Mouse (Mus musculus) embryonic fibroblast, embryonic 13.5 days (primary cell): ENCODE results near the gene Hbb-bh1. TPM values are rescaled to one million over a fixed set of nuclear protein-coding genes. Genes with fewer than 3 reads are reported as not detected.
"Not testable (repeated sequence)": the region's sequence is repeated elsewhere in the genome, so short reads cannot be mapped to it uniquely, and the experiment has no call there.

Source experiments
- H3K27ac ChIP-seq: 2 replicates; pipeline ENCODE4 v1.5.1; 2012; ENCODE audit warnings: low read length, control low read depth, inconsistent platforms; ENCODE audit not compliant: insufficient read depth
- H3K4me1 ChIP-seq: 2 replicates; pipeline ENCODE4 v1.6.1; 2011; ENCODE audit warnings: low read length; ENCODE audit not compliant: control insufficient read depth, insufficient read depth
- H3K4me3 ChIP-seq: 2 replicates; pipeline ENCODE4 v1.5.1; 2011; ENCODE audit warnings: mild to moderate bottlenecking, control low read depth, low read length; ENCODE audit not compliant: insufficient read depth
- CTCF ChIP-seq: IDR thresholded peaks from 2 replicates; pipeline ENCODE4 v1.5.1; 2011; ENCODE audit warnings: mild to moderate bottlenecking, control low read depth, low read length, moderate library complexity, borderline replicate concordance; ENCODE audit not compliant: insufficient read depth
- POLR2A ChIP-seq: IDR thresholded peaks from 2 replicates; pipeline ENCODE4 v1.6.1; 2011; ENCODE audit warnings: low read depth, mild to moderate bottlenecking, control low read depth, low read length, moderate library complexity
- polyA plus RNA-seq: library from polyadenylated mRNA; stranded (reverse); fragments of >200 nt; gene quantifications from 2 replicates; pipeline ENCODE4 v1.2.4, GENCODE M21; 2011; ENCODE audit warnings: low read depth; ENCODE audit not compliant: missing spikeins, insufficient read length

The Hbb-bh1 gene
- polyA plus RNA-seq, 1 experiment: not detected

DNA sequence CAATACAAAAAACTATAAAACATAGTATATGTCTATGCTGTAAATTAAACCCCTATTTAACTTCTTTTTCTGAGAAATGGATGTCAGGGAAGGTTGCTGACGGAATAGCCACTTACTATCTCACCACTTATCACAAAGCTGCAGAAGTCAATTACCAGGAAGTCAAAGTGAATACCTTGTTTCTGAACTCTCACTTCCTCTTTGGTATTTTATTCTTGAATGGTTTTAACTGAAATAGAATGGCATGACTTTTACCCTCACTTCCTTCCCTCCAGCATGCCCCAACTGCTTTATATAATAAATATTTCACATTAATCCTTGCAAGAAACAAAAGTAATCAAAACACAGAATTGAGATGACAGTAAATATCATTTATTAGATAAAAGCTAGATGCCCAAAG is 30.8 kb downstream of the Hbb-bh1 start:
- Histone ChIP-seq H3K4me1 (no peaks in the 10 kb centered on the region), H3K4me3 (no peak overlapping the region), H3K27ac (no peak overlapping the region)
- TF ChIP-seq POLR2A (no peak), CTCF (no peak)

DNA sequence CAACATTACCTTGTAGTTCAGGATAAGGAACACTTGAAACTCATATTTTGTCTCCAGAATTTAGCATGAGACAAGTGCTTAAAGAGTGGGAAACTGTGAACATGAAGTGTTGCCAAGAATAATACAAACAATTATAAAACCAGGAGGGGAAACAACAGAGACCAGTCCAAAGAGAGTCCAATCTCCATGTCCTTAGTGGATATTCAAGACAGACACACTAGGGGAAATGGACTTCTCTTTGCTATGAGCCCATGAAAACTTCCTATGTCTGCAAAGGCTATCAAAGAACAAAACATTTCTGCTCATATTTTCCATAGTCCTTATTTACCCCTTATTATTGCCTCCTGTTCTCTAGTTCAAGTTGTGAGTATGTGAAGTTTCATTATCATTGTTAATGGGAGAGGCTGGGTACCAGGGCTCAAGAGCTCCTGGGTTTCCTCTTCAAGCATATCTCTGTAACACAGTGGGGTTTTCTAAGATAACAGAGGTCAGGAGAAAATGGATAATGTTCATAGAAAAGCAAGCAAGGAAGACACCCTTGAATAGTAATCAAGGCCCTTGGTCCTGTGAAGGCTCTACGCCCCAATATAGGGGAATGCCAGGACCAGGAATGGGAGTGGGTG is 31.6 kb downstream of the Hbb-bh1 start:
- H3K4me3 ChIP-seq: no peak overlapping the region

DNA sequence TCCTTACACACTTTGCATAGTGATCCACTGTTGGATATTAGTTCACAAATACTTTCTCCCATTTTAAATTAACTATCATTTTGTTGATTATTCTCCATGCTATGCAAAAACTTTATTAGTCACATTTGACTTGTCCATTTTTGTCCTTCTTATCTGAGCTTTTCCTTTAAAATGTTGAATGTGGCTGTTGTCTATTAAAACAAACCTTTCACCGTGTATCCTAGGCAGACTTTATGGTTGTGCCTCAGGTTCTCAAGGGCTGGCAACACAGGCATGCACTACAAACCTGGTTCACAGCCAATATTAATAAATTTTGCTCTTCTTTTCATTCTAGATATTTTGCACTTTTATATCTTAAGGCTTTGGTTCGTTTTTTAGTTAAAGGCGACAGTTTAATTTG is 32.2 kb downstream of the Hbb-bh1 start:
- H3K4me3 ChIP-seq: no peak overlapping the region
- TF ChIP-seq CTCF: no peak
- TF ChIP-seq POLR2A: no peak
- no peaks in the 10 kb centered on the region for H3K4me1 ChIP-seq
- H3K27ac ChIP-seq: no peak overlapping the region

More for the DNA sequence above, 31.6 kb downstream of the Hbb-bh1 start:
- H3K27ac ChIP-seq: no peak overlapping the region
- no peaks in the 10 kb centered on the region for H3K4me1 ChIP-seq
- TF ChIP-seq CTCF: no peak
- no peak for TF ChIP-seq POLR2A

DNA sequence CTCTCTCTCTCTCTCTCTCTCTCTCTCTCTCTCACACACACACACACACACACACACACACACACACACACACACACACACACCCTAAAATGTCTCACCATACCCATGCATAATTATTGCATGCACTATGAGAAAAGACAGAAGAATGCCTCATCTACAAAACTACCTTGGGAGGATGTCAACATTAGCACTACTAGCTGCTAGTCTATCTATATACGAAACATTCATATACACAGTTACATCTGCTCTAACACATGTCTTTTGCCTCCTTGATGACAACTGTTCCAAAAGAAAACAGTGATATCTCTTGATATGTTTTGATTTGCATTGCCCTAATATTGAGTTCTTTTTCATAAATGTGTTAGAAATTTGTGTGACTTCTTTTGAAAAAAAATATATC is 32.7 kb downstream of the Hbb-bh1 start:
- Histone ChIP-seq H3K4me1 (no peaks in the 10 kb centered on the region), H3K27ac (no peak overlapping the region), H3K4me3 (no peak overlapping the region)
- TF ChIP-seq CTCF: no peak
- TF ChIP-seq POLR2A: no peak

DNA sequence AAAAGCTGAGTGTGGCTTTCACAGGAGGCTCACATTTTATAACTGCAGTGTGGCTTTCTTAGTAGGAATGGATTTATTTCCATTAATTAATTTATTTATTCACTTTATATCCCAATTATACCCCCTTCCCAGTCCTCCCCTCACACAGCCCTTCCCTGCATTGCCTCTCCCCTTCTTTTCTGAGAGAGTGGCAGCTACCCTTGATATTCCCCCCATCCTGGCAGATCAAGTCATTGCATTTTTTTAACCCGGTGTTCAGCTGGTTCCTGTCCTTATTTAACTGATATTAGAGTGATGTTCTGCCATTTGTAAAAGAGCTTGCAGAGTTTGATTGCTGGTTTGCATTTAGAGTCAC is 33.2 kb downstream of the Hbb-bh1 start:
- TF ChIP-seq POLR2A: no peak
- TF ChIP-seq CTCF: no peak
- H3K4me3 ChIP-seq: no peak overlapping the region

DNA sequence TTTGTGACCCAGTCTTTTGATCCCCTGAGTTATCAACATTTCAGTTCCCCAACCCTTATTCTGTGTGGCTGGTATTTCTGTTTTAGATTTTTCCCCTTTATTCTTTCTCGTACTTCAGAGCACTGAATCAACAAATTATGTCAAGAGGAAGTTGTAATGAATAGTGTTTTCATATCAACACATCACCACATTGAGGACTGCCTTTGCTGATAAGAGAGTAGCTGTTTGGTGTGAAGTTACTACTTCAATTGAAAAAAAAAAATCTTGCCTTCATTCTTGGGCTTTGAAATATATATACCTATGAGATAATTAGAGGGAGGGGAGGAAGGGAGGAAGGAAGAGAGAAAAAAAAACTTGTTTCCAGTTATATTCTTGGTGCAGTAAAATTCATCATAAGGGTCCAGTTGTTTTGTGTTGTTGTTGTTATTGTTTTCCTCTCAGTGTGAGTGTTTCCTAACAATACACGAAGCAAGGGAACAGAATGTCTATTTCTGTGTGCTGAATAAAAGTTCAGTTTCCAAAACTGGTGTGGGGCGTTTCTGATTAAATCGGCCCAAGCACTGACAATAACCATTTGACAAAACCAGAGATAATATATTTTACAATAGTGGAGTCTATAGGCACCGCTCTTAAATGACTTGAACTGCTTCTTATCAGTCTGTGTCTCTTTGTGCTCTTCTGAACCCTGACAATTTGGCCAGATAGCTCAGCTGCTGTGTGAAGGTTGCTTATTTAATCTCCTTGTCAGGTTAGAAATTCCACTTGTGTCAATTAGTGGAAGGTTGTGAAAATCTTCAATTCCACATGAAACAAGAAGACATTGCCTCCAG is 33.8 kb downstream of the Hbb-bh1 start:
- no peak overlapping the region for H3K27ac ChIP-seq
- H3K4me1 ChIP-seq: no peaks in the 10 kb centered on the region
- TF ChIP-seq POLR2A (no peak), CTCF (no peak)
- no peak overlapping the region for H3K4me3 ChIP-seq

More for the DNA sequence above, 33.2 kb downstream of the Hbb-bh1 start:
- Histone ChIP-seq H3K4me1 (no peaks in the 10 kb centered on the region), H3K27ac (no peak overlapping the region)

DNA sequence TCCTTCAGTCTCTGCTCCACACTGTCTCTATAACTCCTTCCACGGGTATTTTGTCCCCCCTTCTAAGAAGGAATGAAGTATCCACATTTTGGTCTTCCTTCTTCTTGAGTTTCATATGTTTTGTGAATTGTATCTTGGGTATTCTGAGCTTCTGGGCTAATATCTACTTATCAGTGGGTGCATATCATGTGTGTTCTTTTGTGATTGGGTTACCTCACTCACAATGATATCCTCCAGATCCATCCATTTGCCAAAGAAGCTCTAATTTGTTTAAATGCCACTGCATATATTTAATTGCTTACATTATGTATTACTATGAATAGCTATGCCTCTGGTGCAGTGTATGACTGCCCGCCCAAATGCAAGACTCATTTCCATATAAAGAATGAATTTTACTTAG is 34.8 kb downstream of the Hbb-bh1 start:
- not testable (repeated sequence) for H3K4me3 ChIP-seq, H3K27ac ChIP-seq, H3K4me1 ChIP-seq

DNA sequence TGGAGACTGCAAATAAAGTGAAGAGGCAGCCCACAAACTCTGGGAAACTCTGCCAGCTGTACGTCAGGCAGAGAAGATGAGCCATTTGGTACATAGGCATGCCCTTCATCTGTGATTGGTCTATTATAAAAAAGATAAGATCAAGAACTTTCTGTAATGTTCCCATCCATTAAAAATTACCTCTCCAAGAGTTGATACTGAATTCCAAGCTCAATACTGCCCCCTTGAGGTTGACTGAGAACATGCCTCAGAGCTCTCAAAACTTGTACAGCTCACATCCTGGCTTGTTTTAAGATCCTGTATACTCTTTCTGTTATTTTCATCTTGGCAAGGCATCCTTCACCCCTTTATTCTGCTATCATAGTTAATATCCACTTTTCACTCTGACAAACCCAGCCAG is 36.1 kb downstream of the Hbb-bh1 start:
- Histone ChIP-seq H3K27ac (no peak overlapping the region), H3K4me3 (no peak overlapping the region), H3K4me1 (no peaks in the 10 kb centered on the region)
- TF ChIP-seq POLR2A: no peak
- no peak for TF ChIP-seq CTCF

DNA sequence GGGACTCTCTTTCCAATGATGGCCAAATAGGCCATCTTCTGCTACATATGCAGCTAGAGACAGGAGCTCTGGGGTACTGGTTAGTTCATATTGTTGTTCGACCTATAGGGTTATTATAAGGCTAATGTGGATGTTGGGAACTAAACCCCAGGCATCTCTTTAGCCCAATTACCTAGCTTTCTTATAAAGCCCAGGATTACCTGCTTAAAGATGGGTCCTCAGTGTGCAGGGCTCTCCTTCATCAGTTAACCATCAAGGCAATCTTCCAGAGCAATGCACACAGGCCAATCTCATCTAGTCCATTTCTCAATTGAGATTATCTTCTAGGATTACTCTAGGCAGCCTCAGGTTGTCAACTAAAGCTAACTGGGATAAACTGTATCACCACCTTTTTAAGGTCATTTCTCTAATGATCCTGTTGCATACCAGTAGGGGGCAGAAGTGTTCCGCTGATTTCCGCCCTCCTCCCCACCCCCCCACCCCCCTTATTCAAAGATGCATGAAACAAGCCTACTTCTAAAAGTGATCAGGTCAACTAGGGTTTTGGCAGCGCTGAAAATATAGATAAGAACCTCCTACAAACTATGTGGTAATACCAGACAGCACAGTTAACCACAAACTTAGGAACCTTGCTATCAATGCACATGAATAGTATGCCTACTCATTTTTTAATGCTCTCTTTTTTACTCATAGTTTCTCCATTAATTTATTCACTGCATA is 50.1 kb downstream of the Hbb-bh1 start:
- Histone ChIP-seq H3K4me1 (no peaks in the 10 kb centered on the region), H3K4me3 (no peak overlapping the region), H3K27ac (no peak overlapping the region)
- TF ChIP-seq CTCF: no peak
- TF ChIP-seq POLR2A: no peak

DNA sequence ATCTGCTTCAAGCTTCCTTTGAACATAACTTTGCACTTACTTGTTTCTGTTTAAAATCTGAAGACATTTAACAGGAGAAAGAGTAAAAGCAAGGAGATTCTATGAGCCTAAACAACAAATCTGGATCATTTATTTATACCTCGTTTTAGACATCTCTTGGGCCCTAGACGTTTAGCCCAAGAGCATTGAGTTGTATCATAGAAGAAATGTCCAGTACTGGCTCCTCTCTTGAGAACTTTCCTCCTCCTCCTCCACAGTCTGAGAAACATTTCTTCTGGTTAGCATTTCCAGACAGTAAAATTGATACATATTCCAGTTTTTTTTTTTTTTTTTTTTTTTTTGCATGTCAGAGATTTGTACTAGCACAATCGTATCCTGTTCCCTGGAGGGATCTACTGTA is 51.2 kb downstream of the Hbb-bh1 start, which contains the start of gene Olfr67:
TSS of gene Olfr67 (minus strand) at position 101 of the 400 bp plus-strand sequence.
- Histone ChIP-seq H3K27ac (no peak within 1 kb of the TSS), H3K4me3 (no peak within 1 kb of the TSS), H3K4me1 (no peaks in the 10 kb centered on the region)
- TF ChIP-seq CTCF (no peak), POLR2A (no peak)

Other genes with a start within 250 kb of the Hbb-bh1 start
- gene Olfr619, start 242.6 kb downstream of the Hbb-bh1 start, polyA plus RNA-seq: not detected in 2 replicates
- gene Olfr620, start 230.6 kb downstream of the Hbb-bh1 start, polyA plus RNA-seq: not detected in 2 replicates
- gene Olfr622, start 200.5 kb downstream of the Hbb-bh1 start, polyA plus RNA-seq: not detected in 2 replicates
- not detected in 2 replicates for gene Olfr623, start 179.5 kb downstream of the Hbb-bh1 start, polyA plus RNA-seq
- not detected in 2 replicates for gene Olfr624, start 172.0 kb downstream of the Hbb-bh1 start, polyA plus RNA-seq
- not detected in 2 replicates for gene Olfr625-ps1, start 160.4 kb downstream of the Hbb-bh1 start, polyA plus RNA-seq
- gene Olfr243, start 128.5 kb downstream of the Hbb-bh1 start, polyA plus RNA-seq: not detected in 2 replicates
- gene Olfr628, start 112.8 kb downstream of the Hbb-bh1 start, polyA plus RNA-seq: not detected in 2 replicates
- not detected in 2 replicates for gene Olfr629, start 98.2 kb downstream of the Hbb-bh1 start, polyA plus RNA-seq
- not detected in 2 replicates for gene Olfr630, start 85.8 kb downstream of the Hbb-bh1 start, polyA plus RNA-seq
- gene Olfr69, start 71.6 kb downstream of the Hbb-bh1 start, polyA plus RNA-seq: not detected in 2 replicates
- not detected in 2 replicates for gene Olfr68, start 63.5 kb downstream of the Hbb-bh1 start, polyA plus RNA-seq
- gene Olfr67, start 51.3 kb downstream of the Hbb-bh1 start, polyA plus RNA-seq: not detected in 2 replicates
- not detected in 2 replicates for gene Hbb-bt, start 29.2 kb downstream of the Hbb-bh1 start, polyA plus RNA-seq
- gene Hbb-bs, start 15.1 kb downstream of the Hbb-bh1 start, polyA plus RNA-seq: not detected in 2 replicates
- gene Hbb-bh2, start 2.6 kb downstream of the Hbb-bh1 start, polyA plus RNA-seq: not detected in 2 replicates
- not detected in 2 replicates for gene Hbb-y, start 10.1 kb upstream of the Hbb-bh1 start, polyA plus RNA-seq
- gene Olfr66, start 43.1 kb upstream of the Hbb-bh1 start, polyA plus RNA-seq: not detected in 2 replicates
- not detected in 2 replicates for gene Olfr64, start 51.3 kb upstream of the Hbb-bh1 start, polyA plus RNA-seq
- not detected in 2 replicates for gene Olfr65, start 60.3 kb upstream of the Hbb-bh1 start, polyA plus RNA-seq
- not detected in 2 replicates for gene Olfr631, start 85.7 kb upstream of the Hbb-bh1 start, polyA plus RNA-seq
- gene Olfr632, start 91.2 kb upstream of the Hbb-bh1 start, polyA plus RNA-seq: not detected in 2 replicates
- not detected in 2 replicates for gene Olfr633, start 101.3 kb upstream of the Hbb-bh1 start, polyA plus RNA-seq
- not detected in 2 replicates for gene Olfr635, start 128.0 kb upstream of the Hbb-bh1 start, polyA plus RNA-seq
- gene Olfr638, start 155.6 kb upstream of the Hbb-bh1 start, polyA plus RNA-seq: not detected in 2 replicates
- not detected in 2 replicates for gene Olfr639, start 174.1 kb upstream of the Hbb-bh1 start, polyA plus RNA-seq
- gene Olfr640, start 182.4 kb upstream of the Hbb-bh1 start, polyA plus RNA-seq: not detected in 2 replicates
- not detected in 2 replicates for gene Olfr641, start 192.3 kb upstream of the Hbb-bh1 start, polyA plus RNA-seq
- gene Olfr642, start 209.5 kb upstream of the Hbb-bh1 start, polyA plus RNA-seq: not detected in 2 replicates
- not detected in 2 replicates for gene 4930516K23Rik, start 218.3 kb upstream of the Hbb-bh1 start, polyA plus RNA-seq
- gene Olfr644, start 228.7 kb upstream of the Hbb-bh1 start, polyA plus RNA-seq: not detected in 2 replicates
- not detected in 2 replicates for gene Olfr645, start 242.3 kb upstream of the Hbb-bh1 start, polyA plus RNA-seq